Mouse (Mus musculus): ENCODE measurements at regions not wholly inside any gene's neighbourhood (a gene's known extent, or its start where the extent isn't known, plus 50 kb on each side); places are given as distances from the start of the nearest gene placed in this dataset.

GRCm38 (mm10) chr1:42783072-42783672 lies 67.9 kb upstream of the Mrps9 start:
- no peak for DNase-seq (ENCODE audit: extremely low spot score, low spot score)
- Histone ChIP-seq H3K4me1 (peaks cover 29% of the 10 kb centered on the region), H3K36me3 (replicated peaks) (no peaks in the 10 kb centered on the region), H3K27me3 (ENCODE audit: poor library complexity, severe bottlenecking) (peaks cover 19% of the 10 kb centered on the region), H3K4me3 (no peak overlapping the region), H3K27ac (no peak overlapping the region), H3K9me3 (no peaks in the 10 kb centered on the region)
- WGBS, result 41% methylated on average over 7 of the region's 7 CpGs

- H3K9me3 ChIP-seq, result no peaks in the 10 kb centered on the region
- no peak overlapping the region; the same call in 1 of the 2 replicates for H3K27ac ChIP-seq
- 79% methylated on average over 7 of the region's 7 CpGs for WGBS
- no peak overlapping the region for H3K4me3 ChIP-seq
- H3K36me3 ChIP-seq (replicated peaks), result no peaks in the 10 kb centered on the region
- H3K27me3 ChIP-seq (ENCODE audit: poor library complexity, severe bottlenecking), result no peaks in the 10 kb centered on the region
- DNase-seq (ENCODE audit: extremely low spot score, low spot score), result no peak
- peaks cover 14% of the 10 kb centered on the region for H3K4me1 ChIP-seq
Measured at GRCm38 (mm10) chr1:42787240-42787639, 63.8 kb upstream of the Mrps9 start.

- DNase-seq (ENCODE audit: extremely low spot score, low spot score), result no peak
- WGBS, result 79% methylated on average over 6 of the region's 6 CpGs
- peaks cover 2% of the 10 kb centered on the region for H3K4me1 ChIP-seq
- no peaks in the 10 kb centered on the region for H3K36me3 ChIP-seq (replicated peaks)
- peaks cover 2% of the 10 kb centered on the region; the same call in 1 of the 2 replicates for H3K9me3 ChIP-seq
- H3K27me3 ChIP-seq (ENCODE audit: poor library complexity, severe bottlenecking), result no peaks in the 10 kb centered on the region
- no peak overlapping the region for H3K27ac ChIP-seq
- no peak overlapping the region for H3K4me3 ChIP-seq
Measured at GRCm38 (mm10) chr1:42788413-42788812, 62.6 kb upstream of the Mrps9 start.
